Mouse (Mus musculus): Measurements from ENCODE around the gene Dnah1. TPM values are rescaled to one million over a fixed set of nuclear protein-coding genes. Genes with fewer than 3 reads are reported as not detected.

The Dnah1 gene
- polyA plus RNA-seq, 1 experiment from 2014 or later = 0.53 TPM

GRCm38 (mm10) chr14:31211854-31212253 lies 111.8 kb downstream of the Dnah1 start:
- no peak overlapping the region; the same call in 1 of the 2 replicates for H3K27ac ChIP-seq (ENCODE audit: low read length)

More at GRCm38 (mm10) chr14:31211854-31212253, 111.8 kb downstream of the Dnah1 start:
- no peaks in the 10 kb centered on the region for H3K9me3 ChIP-seq (ENCODE audit: low read length)
- no peak overlapping the region for H3K4me2 ChIP-seq (replicated peaks; ENCODE audit: low read depth, low read length)
- no peak for DNase-seq (ENCODE audit: low spot score)
- ATAC-seq = no peak
- no peak overlapping the region for H3K9ac ChIP-seq (replicated peaks; ENCODE audit: low read depth)
- H3K4me3 ChIP-seq (ENCODE audit: low read depth, low read length) = no peak overlapping the region
- H3K27me3 ChIP-seq (replicated peaks; ENCODE audit: insufficient read depth, low read length) = no peaks in the 10 kb centered on the region
- H3K4me1 ChIP-seq (ENCODE audit: insufficient read depth, low read depth, low read length) = peaks cover 3% of the 10 kb centered on the region; the same call in 1 of the 2 replicates
- no peaks in the 10 kb centered on the region for H3K36me3 ChIP-seq (ENCODE audit: insufficient read depth, low read length)
- 84% methylated on average over 6 of the region's 6 CpGs for WGBS
- TF ChIP-seq CTCF (IDR thresholded peaks at IDR 0.05) (no peak), EP300 (IDR thresholded peaks at IDR 0.05) (no peak)

Other genes starting within 250 kb of the Dnah1 start
- 109 and 118 TPM in 2 replicates for gene Smim4, start 194.9 kb downstream of the Dnah1 start, polyA plus RNA-seq (2015; fragmentation: Nextera tagmentation; extraction: Ambion mirVana)
- 148 and 162 TPM in 2 replicates for gene Nt5dc2, start 192.8 kb downstream of the Dnah1 start, polyA plus RNA-seq (2015; fragmentation: Nextera tagmentation; extraction: Ambion mirVana)
- 32.4 and 34.2 TPM in 2 replicates for gene Stab1, start 155.3 kb downstream of the Dnah1 start, polyA plus RNA-seq (2015; fragmentation: Nextera tagmentation; extraction: Ambion mirVana)
- 77.2 and 87.2 TPM in 2 replicates for gene Tnnc1, start 115.6 kb downstream of the Dnah1 start, polyA plus RNA-seq (2015; fragmentation: Nextera tagmentation; extraction: Ambion mirVana)
- gene Nisch, start 107.0 kb downstream of the Dnah1 start, polyA plus RNA-seq (2015; fragmentation: Nextera tagmentation; extraction: Ambion mirVana) = 196 and 224 TPM in 2 replicates
- 4.7 and 5.7 TPM in 2 replicates for gene Sema3g, start 106.0 kb downstream of the Dnah1 start, polyA plus RNA-seq (2015; fragmentation: Nextera tagmentation; extraction: Ambion mirVana)
- 17.7 and 18.8 TPM in 2 replicates for gene Phf7, start 72.6 kb downstream of the Dnah1 start, polyA plus RNA-seq (2015; fragmentation: Nextera tagmentation; extraction: Ambion mirVana)
- gene Bap1, start 72.4 kb downstream of the Dnah1 start, polyA plus RNA-seq (2015; fragmentation: Nextera tagmentation; extraction: Ambion mirVana) = 38.1 and 38.7 TPM in 2 replicates
- 23.1 and 25.1 TPM in 2 replicates for gene Capn7, start 12.7 kb upstream of the Dnah1 start, polyA plus RNA-seq (2015; fragmentation: Nextera tagmentation; extraction: Ambion mirVana)
- gene Sh3bp5, start 112.2 kb upstream of the Dnah1 start, polyA plus RNA-seq (2015; fragmentation: Nextera tagmentation; extraction: Ambion mirVana) = 37.9 and 38.4 TPM in 2 replicates
- gene Eaf1, start 170.5 kb upstream of the Dnah1 start, polyA plus RNA-seq (2015; fragmentation: Nextera tagmentation; extraction: Ambion mirVana) = 10.0 and 11.3 TPM in 2 replicates
- gene Mettl6, start 171.1 kb upstream of the Dnah1 start, polyA plus RNA-seq (2015; fragmentation: Nextera tagmentation; extraction: Ambion mirVana) = 40.9 and 49.1 TPM in 2 replicates

All from lung, postnatal 0 days (tissue).